Mouse (Mus musculus): ENCODE data around the gene Hectd4.
"Not testable (repeated sequence)": the region's sequence is repeated elsewhere in the genome, so short reads cannot be mapped to it uniquely, and the experiment has no call there.

Gene Hectd4

DNA sequence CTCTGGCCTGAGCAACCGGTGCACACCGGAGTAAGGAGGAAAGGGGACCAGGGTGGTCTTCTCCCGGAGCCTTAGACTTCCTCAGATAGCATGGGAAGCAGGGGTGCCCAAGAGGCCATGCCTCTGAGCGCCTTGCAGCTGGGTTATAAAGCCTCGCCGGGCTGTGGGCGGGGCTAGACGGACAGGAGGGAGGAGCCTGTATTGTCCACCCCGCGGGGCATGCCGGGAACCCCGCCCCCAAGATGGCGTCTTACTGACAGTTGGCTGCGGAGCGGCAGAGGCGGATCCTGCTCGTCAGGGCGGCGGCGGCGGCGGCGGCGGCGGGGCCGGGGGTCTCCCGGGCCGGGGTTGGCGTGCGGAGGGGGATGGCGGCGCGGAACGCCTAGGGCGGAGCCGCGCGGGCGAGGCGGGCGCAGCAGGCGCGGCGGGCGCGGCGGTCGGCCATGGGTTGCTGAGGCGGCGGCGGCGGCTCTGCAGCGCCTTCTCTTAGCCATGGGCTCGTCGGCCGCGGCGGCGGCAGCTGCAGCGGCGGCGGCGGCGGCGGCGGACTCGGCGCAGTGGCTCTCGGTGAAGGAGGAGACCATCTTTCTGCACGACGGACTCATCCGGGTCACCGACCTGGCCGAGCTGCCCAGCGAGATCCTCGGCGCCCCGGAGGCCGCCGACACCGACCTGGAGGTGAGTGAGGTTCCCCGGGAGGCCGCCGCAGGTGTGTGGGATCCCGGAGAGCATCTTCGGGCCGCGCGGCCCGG lies at the start of gene Hectd4:
Gene Hectd4, plus strand, starts transcription at position 240 of the 752 bp plus-strand sequence.
- DNase-seq (ENCODE audit: low spot score in 2 of 2) = peak; percentile 100

DNA sequence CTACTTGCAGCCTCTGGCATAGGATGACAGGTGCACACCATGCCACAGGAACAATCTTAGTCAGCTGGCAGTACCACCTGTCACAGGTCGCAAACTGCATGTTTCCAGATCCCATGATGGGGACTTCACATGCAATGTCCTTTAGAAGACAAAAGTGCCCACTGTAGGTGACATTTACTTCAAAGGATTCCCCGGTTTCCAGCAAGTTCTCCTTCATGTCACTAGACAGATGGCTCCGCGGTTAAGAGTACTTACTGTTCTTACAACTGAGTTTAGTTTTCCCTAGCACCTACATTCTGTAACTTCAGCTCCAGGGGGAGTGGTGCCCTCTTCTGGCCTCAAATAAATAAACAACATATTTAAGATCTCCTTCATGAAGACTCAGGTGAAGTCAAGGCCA lies 47.2 kb upstream of the Hectd4 start:
- no peak for DNase-seq (ENCODE audit: low spot score in 2 of 2)

DNA sequence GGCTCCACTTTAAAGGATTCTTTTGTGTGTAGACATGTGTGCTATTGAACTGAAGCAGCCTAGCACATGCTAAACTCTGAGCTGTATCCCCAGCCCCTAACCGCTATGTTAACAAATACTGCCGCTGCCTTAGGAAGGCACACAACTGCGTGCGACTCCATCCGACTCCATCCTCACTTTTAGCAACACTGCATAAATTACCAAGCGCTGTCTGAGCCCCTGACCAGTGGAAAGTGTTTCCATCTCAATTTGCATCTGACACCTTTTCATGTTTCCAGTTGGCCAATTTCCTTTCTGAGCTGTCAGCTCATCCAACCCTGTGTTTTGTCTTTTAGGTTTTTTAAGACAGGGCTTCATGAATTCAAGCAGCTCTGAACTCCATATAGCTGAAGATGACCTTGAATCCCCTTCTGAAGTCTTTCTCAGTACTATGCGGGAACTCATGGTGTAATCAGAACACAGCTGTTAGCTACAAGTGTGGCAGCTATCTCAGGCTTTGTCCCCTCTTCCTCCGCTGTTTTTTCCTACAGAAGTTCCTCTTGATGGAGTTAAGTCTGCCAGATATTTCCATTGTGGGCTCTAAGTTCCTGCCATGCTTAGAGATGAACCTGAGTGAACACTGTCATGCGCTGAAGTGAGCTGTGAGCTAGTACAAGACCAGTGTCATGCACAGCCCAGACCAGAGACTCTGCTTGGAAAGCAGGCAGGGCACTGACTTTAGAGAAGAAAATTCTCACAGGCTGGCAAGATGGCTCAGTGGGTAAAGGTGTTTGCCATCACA lies 40.8 kb upstream of the Hectd4 start:
- no peak for DNase-seq (ENCODE audit: low spot score in 2 of 2)

DNA sequence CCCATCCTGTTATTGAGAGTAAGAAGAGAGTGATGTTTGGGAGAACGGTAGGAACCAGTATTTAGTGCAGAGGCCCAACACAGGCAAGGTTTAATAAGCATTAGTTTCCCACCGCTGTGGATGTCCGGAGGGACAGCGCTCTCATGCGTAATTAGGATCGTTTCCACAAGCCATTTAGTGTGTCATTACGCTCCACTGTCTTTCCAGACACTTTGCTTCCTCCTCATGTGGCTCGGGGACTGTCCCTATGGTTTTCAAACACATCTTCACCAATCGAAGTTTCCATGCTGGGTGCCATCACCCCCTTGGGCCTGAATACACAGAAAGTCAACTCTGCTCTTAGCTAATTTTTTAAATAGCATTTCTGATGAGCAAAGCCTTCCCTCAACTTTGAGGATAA lies 36.8 kb upstream of the Hectd4 start:
- DNase-seq (ENCODE audit: low spot score in 2 of 2) = no peak

DNA sequence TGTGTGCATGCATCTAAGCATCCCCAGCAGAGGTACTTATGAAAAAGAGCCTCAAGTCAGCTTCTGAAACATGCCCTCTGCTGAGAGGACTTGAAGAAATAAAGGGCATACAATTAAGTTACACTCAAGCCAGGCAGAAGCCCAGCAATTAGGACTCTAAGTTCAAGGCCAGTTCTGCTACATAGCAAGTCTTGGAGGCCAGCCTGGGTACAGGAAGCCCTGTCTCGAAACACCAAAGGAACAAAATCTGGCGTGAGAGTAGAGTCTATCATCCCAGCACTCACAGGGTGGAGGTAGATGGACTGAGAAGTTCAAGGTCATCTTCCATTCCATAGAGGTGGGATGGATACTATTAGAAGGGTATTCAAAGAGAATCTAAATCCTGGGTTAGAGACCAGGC lies 35.6 kb upstream of the Hectd4 start:
- DNase-seq (ENCODE audit: low spot score in 2 of 2) = no peak

DNA sequence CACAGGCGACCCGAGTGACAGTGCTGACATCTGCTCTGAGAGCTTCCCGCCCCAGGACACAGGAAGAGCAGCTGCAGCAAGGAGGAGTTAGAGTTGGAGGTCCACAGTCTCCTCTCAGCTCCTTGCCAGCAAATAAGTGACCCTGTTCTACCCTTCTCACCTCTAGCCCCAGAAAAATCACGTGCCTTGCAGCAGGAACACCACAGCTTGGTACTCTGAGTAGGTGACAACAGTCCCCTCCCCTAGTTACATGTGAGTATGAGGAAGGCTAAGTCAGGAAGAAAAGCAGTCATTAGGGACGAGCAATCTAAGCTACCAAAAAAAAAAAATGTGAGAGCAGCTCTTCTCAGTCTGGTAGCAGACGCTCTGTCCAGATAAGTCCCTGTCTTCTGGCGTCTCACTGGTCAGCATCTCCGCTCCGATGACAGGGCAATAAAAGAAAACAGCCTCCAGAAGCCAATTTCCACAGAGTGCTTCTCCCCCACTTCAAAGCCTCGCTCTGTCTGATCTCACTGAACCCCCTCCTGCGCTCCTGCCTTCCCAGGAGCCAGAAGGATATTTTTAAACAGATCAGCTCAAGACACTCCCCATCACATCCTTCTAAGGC lies 35.0 kb upstream of the Hectd4 start:
- DNase-seq (ENCODE audit: low spot score in 2 of 2) = no peak

DNA sequence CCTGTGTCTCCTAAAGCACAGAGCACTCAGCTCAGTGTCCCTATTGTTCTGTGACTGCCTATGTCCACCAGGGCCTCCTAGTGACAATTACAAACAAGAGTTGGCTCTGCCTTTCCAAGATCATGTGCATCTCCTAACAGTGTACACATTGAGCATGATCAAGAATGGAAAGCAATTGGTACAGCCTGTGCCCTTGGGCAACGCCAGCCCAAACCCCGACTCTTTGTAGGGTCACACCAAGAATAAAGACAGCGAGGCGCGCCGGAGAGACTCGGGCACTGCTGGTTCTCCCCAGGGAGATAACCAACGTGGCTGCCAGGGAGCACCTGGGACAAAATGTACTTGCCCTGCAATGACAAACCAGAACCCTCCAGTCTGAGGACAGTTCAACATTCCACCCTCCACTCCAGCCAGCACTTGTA lies 32.4 kb upstream of the Hectd4 start:
- no peak for DNase-seq (ENCODE audit: low spot score in 2 of 2)

DNA sequence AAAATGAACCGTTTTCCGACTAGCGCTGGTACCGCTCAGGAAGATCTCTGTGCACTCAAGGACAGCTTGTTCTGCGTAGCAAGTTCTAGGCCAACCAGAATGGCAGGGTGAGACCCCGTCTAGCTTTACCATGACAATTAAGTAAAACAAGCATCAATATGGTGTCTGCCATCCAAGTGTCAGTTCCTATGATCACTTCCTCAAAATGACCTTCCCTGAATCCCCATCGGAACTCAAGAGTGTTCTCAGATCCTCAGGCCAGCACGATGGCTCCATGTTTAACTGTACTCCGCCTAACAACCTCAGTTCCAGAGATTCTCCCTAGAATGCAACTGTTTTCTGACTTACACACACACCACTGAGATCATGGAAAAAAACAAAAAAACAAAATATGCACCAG lies 31.8 kb upstream of the Hectd4 start:
- DNase-seq (ENCODE audit: low spot score in 2 of 2) = no peak

DNA sequence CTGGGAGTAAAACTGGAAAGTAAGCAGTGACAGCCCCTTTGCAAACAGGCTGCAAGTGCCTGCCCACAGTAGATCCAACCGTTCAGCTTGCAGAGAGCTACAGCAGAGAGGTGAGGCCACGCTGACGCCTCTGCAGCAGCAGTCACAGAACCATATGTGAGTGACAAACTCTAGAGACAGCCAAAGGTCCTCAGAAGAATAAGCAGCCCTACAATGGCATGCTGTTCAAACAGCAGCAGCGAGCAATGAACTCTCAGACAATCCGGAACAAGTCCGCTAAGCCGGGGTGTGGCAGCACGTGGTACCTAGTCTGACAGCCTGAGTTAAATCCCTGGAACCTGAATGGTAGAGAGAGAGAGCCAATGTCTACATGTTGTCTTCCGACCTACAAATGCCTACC lies 30.8 kb upstream of the Hectd4 start:
- no peak for DNase-seq (ENCODE audit: low spot score in 2 of 2)

DNA sequence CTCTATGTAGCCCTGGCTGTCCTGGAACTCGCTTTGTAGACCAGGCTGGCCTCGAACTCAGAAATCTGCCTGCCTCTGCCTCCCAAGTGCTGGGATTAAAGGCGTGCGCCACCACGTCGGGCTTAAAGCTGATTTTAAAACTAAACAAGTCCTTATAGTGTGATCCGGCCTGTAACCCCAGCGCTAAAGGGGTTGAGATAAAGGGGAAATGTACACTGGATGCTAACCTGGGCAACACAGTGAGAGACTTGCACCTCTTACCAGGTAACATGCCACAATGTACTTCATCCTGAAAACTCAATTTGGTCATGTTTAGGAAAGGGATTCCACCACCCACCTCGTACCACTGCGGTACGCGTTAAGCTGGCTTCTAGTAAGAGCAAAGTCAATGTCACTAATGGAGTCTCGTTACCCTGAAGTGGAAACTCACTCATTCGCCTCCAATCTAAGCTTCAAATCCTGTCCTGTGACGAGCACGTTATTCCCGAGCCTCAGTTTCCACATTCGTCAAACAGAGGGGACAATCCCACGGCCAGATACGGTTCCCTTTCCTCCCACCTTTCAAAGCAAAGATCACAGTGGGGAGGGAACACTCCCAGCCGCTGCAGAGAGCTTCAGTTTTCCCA lies 29.7 kb upstream of the Hectd4 start:
- no peak for DNase-seq (ENCODE audit: low spot score in 2 of 2)

DNA sequence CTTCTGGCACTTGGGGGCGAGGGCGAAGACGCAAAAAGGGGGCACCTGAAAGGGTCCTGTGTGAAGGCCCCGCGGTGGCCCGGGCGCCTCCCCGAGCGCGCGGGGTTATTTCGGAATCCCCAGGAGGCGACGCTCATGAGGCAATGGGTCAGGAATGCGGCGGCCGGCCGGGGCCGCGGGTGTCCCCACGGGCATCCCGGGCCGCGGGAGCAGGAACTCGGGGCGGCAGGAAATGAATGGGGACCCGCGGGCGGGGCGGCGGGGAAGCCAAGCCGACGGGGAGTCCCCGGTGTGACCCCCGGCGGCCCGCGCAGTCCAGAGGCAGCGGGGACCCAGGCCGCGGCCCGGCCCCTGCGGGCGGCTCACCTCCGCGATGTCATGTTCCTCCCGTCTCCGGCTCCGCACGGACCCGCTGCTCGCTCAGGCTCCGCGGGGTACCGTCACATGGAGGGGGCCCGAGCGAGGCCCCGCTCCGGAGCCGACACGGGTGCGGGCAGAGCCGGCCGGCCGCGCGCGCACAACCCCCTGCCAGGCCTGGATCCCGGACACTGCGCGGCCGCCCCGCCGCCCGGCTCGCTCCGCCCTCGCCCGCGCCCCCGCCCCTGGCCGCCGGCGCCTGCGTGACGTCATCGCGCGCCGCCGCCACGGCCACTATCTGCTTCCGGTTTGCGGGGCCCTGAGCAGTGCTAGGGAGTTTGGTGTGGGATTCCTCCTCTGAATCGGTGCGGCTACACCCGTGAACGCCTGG lies 29.0 kb upstream of the Hectd4 start, which contains the start of gene Ptpn11:
Gene Ptpn11, minus strand, starts transcription at position 562 of the 748 bp plus-strand sequence.
- DNase-seq (ENCODE audit: low spot score in 2 of 2) = peak; percentile 83 to 90

DNA sequence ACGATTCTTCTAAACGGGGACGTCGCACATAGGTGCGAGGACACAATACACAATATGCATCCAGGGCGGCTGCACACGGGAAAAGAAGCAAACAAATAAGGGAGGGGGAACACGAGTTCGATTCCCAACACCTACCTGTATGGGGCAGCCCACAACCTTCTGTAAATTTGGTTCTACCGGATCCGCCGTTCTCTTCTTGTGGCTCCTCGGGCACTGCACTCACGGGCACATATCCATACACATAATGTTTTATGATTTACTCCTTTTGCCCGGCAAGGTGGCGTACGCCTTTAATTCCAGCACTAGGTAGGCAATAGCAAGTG lies 28.5 kb upstream of the Hectd4 start:
- no peak for DNase-seq (ENCODE audit: low spot score in 2 of 2)

DNA sequence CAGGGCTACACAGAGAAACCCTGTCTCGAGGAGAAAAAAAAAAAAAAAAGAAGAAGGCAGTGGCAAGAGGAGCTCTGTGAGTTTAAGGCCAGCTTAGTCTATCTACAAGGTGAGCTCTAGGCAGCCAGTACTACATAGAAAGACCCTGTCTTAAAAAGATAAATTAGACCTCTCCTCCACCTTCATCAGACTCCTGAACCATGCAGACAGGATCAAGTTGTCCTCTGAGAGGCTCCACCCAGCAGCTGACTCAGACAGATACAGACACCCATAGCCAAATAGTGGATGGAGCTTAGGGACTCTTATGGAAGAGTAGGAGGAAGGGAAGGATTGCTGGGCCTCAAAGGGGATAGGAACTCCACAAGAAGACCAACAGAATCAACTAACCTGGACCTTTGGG lies 25.8 kb upstream of the Hectd4 start:
- DNase-seq (ENCODE audit: low spot score in 2 of 2) = no peak

DNA sequence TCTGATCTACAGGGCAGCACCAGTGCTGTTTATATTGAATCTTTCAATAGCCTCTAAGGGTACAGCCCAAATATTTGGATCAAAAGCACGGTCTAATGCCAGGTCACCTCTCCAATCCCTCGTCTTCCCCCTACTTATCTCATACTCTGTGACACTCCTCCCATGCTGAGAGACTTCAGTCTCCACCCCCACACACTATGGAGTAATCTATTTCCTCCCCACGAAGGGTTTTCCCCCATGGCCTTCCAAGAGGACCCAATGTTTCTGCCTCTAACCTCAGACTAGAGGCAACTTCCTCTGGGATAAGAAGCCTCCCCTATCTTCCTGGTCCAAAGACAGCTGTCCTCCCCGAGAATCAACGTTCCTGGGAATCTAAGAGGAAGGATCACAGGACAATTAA lies 23.3 kb upstream of the Hectd4 start:
- no peak for DNase-seq (ENCODE audit: low spot score in 2 of 2)

DNA sequence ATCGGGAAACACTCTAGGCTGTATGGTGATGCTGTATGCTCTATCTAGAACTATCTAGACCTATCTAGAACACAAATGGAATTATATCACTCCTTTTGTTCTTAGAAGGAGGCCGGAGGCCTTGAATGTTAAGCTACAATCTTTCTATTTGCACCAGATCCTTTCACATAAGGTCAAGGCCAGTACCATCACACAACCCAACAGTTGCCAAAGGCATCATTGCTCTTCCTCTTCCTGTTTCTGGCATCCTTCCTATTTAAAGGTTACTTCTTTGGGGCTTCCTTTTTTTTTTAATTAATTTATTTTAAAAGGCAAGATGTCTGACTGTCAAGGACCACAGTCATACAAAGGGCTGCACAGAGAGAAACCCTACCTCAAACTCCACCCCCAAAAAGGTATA lies 22.7 kb upstream of the Hectd4 start:
- no peak for DNase-seq (ENCODE audit: low spot score in 2 of 2)

DNA sequence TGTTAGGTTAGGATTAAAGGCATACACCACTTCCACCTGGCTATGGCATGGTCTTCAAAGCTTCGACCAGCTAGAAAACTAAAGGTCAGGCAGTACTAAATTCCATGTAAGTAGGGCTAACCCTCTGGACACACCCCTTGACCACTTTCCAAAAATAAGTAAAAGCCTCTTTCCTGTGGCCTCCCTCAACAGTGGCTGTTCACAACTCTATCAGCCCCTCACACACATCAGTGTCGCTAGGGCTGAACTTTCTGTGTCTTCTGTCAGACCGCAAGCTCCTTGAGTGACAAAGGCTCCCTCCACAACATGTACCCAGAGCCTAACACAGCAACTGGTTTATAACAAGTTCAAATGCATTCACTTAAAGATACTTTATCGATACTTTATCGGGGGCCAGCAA lies 21.6 kb upstream of the Hectd4 start:
- no peak for DNase-seq (ENCODE audit: low spot score in 2 of 2)

DNA sequence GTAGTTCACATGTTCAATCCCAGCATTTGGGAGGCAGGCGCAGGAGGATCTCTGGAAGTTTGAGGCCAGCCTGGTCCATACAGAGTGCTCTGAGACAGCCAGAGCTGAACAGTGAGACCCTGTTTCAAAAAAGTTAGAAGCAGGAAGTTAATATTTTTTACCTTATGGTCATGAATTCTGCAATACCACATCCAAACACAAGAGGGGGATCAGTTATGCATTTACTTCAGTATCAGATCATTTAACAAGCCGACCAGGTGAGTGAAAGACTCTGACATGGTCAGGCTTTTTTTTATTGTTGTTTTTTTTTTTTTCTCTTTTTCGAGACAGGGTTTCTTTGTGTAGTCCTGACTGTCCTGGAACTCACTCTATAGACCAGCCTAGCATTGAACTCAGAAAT lies 18.3 kb upstream of the Hectd4 start:
- DNase-seq (ENCODE audit: low spot score in 2 of 2) = no peak

DNA sequence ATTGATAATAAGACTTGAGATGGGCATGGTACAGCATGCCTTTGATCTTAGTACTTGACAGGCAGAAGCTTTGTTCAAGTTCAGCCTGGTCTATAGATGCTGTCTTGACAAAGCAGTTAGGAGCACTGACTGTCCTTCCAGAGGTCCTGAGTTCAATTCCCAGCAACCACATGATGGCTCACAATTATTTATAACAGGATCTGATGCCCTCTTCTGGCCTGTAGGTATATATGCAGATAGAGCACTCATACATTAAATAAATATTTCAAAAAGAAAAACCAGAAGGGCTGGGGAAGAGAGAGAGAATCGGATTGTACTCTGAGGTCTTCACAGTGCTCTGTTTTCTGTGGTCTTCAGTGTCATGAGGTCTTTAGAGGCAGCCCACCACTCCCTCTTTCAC lies 17.6 kb upstream of the Hectd4 start:
- DNase-seq (ENCODE audit: low spot score in 2 of 2) = no peak

DNA sequence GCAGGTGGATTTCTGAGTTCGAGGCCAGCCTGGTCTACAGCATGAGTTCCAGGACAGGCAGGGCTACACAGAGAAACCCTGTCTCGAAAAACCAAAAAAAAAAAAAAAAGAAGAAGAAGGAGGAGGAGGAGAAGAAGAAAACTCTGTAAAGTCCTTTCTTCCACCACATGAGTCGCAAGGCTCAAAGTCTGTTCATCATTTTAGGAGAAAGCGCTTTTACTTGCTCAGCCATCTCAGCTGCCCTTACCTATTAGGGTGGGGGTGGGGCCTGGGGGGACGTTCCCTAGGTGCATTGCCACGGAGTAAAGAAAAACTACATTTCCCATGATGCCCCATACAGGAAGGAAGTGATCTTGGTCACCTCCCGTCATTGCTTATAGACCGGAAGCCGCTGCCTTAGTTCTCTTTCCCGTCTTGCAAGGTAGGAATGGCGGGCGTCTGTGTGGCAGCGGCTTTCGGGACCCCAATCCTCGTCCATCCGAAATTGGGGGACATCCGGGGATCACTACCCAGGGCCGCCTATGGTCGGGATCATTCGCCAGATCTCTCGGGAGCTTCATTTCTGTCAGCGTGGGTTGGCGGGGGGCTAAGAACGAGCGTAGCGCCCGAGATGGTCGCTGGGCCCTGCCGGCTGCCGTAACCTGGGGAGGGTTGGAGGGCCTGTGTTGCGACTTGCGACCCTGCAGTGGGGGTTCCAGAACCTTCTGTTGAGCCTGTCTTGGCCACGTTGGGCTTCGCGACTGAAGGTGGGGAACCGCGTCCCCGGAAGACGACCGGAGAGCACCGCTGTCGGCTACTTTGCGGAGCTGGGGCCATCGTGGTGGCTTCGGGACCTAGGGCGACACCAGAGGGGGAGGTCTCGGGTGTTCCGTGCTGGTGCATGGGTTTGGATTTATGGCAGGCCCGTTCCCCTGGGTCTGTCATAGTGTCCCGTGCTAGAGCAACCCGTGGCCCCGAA lies 15.6 kb upstream of the Hectd4 start, which contains the start of gene Rpl6:
Gene Rpl6, plus strand, starts transcription at position 350 of the 958 bp plus-strand sequence.
- DNase-seq (ENCODE audit: low spot score in 2 of 2) = peak; percentile 75 to 81

DNA sequence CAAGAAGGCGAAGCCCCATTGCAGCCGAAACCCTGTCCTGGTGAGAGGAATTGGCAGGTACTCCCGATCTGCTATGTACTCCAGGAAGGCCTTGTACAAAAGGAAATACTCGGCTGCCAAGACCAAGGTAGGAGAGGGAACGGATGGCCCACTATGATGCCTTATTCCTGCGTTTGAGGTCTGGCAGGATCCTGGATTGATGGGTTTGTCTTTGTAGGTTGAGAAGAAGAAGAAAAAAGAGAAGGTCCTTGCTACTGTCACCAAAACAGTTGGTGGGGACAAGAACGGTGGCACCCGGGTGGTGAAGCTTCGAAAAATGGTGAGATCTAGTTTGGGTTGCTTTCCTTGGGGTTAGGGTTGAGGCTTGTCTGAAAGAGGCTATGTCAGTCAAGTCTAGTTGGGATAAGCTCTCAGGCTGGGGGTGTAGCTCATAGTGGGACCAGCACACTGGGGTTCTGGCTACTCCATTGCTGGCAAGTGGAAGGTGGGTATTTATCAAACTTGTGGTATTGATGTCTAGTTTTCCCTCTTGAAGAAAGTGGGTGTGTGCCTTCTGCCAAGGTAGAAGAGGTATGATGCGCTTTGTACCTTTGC lies 14.4 kb upstream of the Hectd4 start:
- DNase-seq (ENCODE audit: low spot score in 2 of 2) = not testable (repeated sequence)
